Mouse (Mus musculus): ENCODE measurements around the gene Tmem268.

DNA sequence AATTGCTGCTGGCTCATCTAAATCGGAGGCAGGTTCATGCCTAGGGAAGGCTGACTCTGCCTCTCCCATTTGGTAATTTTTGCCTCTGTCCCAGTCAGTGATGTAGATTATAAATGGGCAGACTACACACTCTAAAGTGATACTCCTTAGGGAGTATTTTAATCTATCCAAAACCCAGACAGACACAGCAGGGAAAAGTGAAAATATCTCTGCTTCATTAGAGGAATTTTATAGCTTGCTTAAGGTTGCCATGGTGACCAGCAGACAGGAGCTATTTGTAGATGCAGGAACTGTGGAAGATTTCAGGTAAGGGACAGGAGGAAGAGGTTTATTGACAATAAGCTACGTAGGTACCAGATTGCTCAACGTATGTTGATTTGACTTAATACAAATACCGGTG is 21.0 kb upstream of the Tmem268 start:
- TF ChIP-seq EP300 (IDR thresholded peaks at IDR 0.05; ENCODE audit: low read depth) = no peak
- no peak for TF ChIP-seq CTCF (IDR thresholded peaks at IDR 0.05; ENCODE audit: low read depth)

Data from liver, embryonic 14.5 days (tissue).